In the genomic region with DNA sequence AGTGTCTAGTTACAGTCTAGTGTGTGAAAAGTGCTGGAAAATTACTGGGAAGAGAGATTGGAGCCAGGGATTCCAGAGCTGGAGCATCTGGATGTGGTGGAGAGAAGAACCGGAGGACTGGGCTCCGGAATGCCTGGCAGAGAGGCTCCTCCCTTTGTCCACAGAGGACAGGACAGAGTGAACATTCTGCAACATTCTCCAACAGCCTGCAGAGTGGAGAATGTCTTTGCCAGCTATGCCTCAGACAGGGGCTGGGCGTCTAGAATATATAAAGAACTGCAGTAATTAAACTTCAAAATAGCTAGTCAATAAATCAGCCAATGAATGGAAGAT, we compare ENCODE assay signal across 10 mouse cellular contexts. TPM values are rescaled to one million over a fixed set of nuclear protein-coding genes. Genes with fewer than 3 reads are reported as not detected.
DNase-seq lines count a peak whose midpoint lies in the region; ATAC-seq and TF ChIP-seq lines count a peak whose summit lies in the region.
"Had no signal": no experiment of that assay in that cellular context is flagged by ENCODE, and none has a peak within 500 bp of the region (broad histone marks: within the 10 kb centered on the region; RNA-seq: fewer than 3 reads in every experiment).

No protein-coding gene starts in this region.

- H3K36me3 ChIP-seq in heart, postnatal 0 days (replicated peaks; ENCODE audit: control insufficient read depth, insufficient read depth, low read length), result no peaks in the 10 kb centered on the region
- no peaks in the 10 kb centered on the region for H3K36me3 ChIP-seq in heart, embryonic 11.5 days (ENCODE audit: control insufficient read depth, insufficient read depth, low read length)
- no peaks in the 10 kb centered on the region for H3K36me3 ChIP-seq in hindbrain, embryonic 16.5 days (ENCODE audit: control insufficient read depth, insufficient read depth, low read length)
- H3K36me3 ChIP-seq in liver, embryonic 13.5 days, result no peaks in the 10 kb centered on the region
- H3K36me3 ChIP-seq: G1E had no signal

- POLR2A ChIA-PET in Patski (lab: Charles Lee), result interaction anchor here (1.1 to 2.9 kb wide), 3 partner anchors 163 to 199 kb away, joined by 4 to 32 read pairs (median 4); a partner anchor contains a TSS

- H3K9ac ChIP-seq in heart, postnatal 0 days (replicated peaks; ENCODE audit: low read depth, low read length), result no peak overlapping the region
- no peak overlapping the region for H3K9ac ChIP-seq in heart, embryonic 11.5 days (ENCODE audit: low read depth, low read length)
- peak overlapping the region; percentile 80 for H3K9ac ChIP-seq in hindbrain, embryonic 16.5 days (ENCODE audit: low read depth, low read length)
- peak overlapping the region; percentile 4; the same call in 1 of the 2 replicates for H3K9ac ChIP-seq in liver, embryonic 13.5 days

- DNase-seq in heart, postnatal 0 days (ENCODE audit: low spot score), result no peak
- no peak for DNase-seq in Patski (ENCODE audit: low read depth, low spot score)
- no peak for DNase-seq in liver, embryonic 13.5 days
- DNase-seq in embryo, embryonic 11 days, result no peak

- no peak overlapping the region for H3K27ac ChIP-seq in heart, postnatal 0 days (ENCODE audit: low read depth)
- no peak overlapping the region for H3K27ac ChIP-seq in heart, embryonic 11.5 days (ENCODE audit: low read depth, low read length)
- H3K27ac ChIP-seq in hindbrain, embryonic 16.5 days (ENCODE audit: low read depth, low read length), result peak overlapping the region; percentile 89; the same call in 1 of the 2 replicates
- no peak overlapping the region for H3K27ac ChIP-seq in liver, embryonic 13.5 days

- WGBS in heart, postnatal 0 days, result 43% methylated on average over 3 of the region's 3 CpGs
- 65% methylated on average over 3 of the region's 3 CpGs for WGBS in heart, embryonic 11.5 days (ENCODE audit: insufficient replicate concordance)
- WGBS in hindbrain, embryonic 16.5 days, result 54% methylated on average over 3 of the region's 3 CpGs
- WGBS in liver, embryonic 13.5 days (ENCODE audit: insufficient replicate concordance), result 58% methylated on average over 3 of the region's 3 CpGs

- 0 out of 2 replicates have a peak, but pooled peaks cover 4% of the 10 kb centered on the region for H3K27me3 ChIP-seq in heart, postnatal 0 days (ENCODE audit: control insufficient read depth, insufficient read depth, low read length)
- peaks cover 7% of the 10 kb centered on the region for H3K27me3 ChIP-seq in heart, embryonic 11.5 days (ENCODE audit: control insufficient read depth, insufficient read depth, low read length)
- peaks cover 7% of the 10 kb centered on the region for H3K27me3 ChIP-seq in Patski
- H3K27me3 ChIP-seq in hindbrain, embryonic 16.5 days (replicated peaks; ENCODE audit: control insufficient read depth, insufficient read depth, low read length), result no peaks in the 10 kb centered on the region
- H3K27me3 ChIP-seq in liver, embryonic 13.5 days, result peaks cover 15% of the 10 kb centered on the region

- 0 out of 2 replicates have a peak overlapping the region, but pooled peaks have one; percentile 100 for H3K4me2 ChIP-seq in heart, postnatal 0 days (ENCODE audit: low read depth, low read length)
- no peak overlapping the region for H3K4me2 ChIP-seq in heart, embryonic 11.5 days
- peak overlapping the region; percentile 77 for H3K4me2 ChIP-seq in hindbrain, embryonic 16.5 days (ENCODE audit: low read length)
- H3K4me2 ChIP-seq in liver, embryonic 13.5 days, result peak overlapping the region; percentile 81

- H3K4me1 ChIP-seq in heart, postnatal 0 days (ENCODE audit: control insufficient read depth, insufficient read depth), result 0 out of 2 replicates have a peak, but pooled peaks cover 3% of the 10 kb centered on the region
- H3K4me1 ChIP-seq in heart, embryonic 11.5 days (ENCODE audit: control insufficient read depth, insufficient read depth, low read length), result no peaks in the 10 kb centered on the region; the same call in 1 of the 2 replicates
- peaks cover 6% of the 10 kb centered on the region; the same call in 1 of the 2 replicates for H3K4me1 ChIP-seq in hindbrain, embryonic 16.5 days (ENCODE audit: control insufficient read depth, insufficient read depth, low read depth, low read length)
- H3K4me1 ChIP-seq in liver, embryonic 13.5 days (replicated peaks), result peaks cover 11% of the 10 kb centered on the region

- CTCF ChIA-PET in Patski (lab: Charles Lee), result interaction anchor here (0.8 to 4.0 kb wide), 8 partner anchors 16 to 201 kb away, joined by 3 to 30 read pairs (median 4); a partner anchor contains a TSS

- no peak for TF ChIP-seq CTCF in heart, postnatal 0 days (IDR thresholded peaks at IDR 0.05; ENCODE audit: low read depth)
- TF ChIP-seq CTCF in Patski (IDR thresholded peaks at IDR 0.05), result no peak

- no peak overlapping the region for H3K4me3 ChIP-seq in heart, postnatal 0 days (ENCODE audit: low read depth, low read length)
- no peak overlapping the region for H3K4me3 ChIP-seq in heart, embryonic 11.5 days (ENCODE audit: low read depth, low read length)
- H3K4me3 ChIP-seq in hindbrain, embryonic 16.5 days (ENCODE audit: low read length), result peak overlapping the region; percentile 78
- H3K4me3 ChIP-seq in liver, embryonic 13.5 days (replicated peaks), result peak overlapping the region; percentile 60

- ATAC-seq in heart, postnatal 0 days (ENCODE audit: insufficient read depth, low read depth), result no peak
- no peak for ATAC-seq in heart, embryonic 11.5 days (replicated peaks; ENCODE audit: insufficient number of reproducible peaks, low FRiP score, low TSS enrichment)
- peak; percentile 32 for ATAC-seq in Patski
- peak; percentile 8; the same call in 1 of the 2 replicates for ATAC-seq in hindbrain, embryonic 16.5 days
- no peak for ATAC-seq in liver, embryonic 13.5 days (ENCODE audit: low read depth)
- no peak for ATAC-seq in CD4-positive, CD25-positive, alpha-beta regulatory T cell, adult 4 months
- ATAC-seq in cerebellum, adult (ENCODE audit: insufficient number of reproducible peaks, low FRiP score, low TSS enrichment), result no peak

- no peak for TF ChIP-seq EP300 in heart, postnatal 0 days (IDR thresholded peaks at IDR 0.05; ENCODE audit: low read depth)

- in situ Hi-C loops in Patski (cut with MboI; ENCODE audit: low pct_unique_long_range_greater_than_20kb), result no loop called here

- H3K9me3 ChIP-seq in heart, postnatal 0 days (replicated peaks; ENCODE audit: control insufficient read depth, low read length), result no peaks in the 10 kb centered on the region
- no peaks in the 10 kb centered on the region for H3K9me3 ChIP-seq in heart, embryonic 11.5 days (replicated peaks; ENCODE audit: control insufficient read depth, low read length)
- H3K9me3 ChIP-seq in hindbrain, embryonic 16.5 days (ENCODE audit: control insufficient read depth, low read length), result no peaks in the 10 kb centered on the region
- H3K9me3 ChIP-seq in liver, embryonic 13.5 days (replicated peaks), result no peaks in the 10 kb centered on the region
- H3K9me3 ChIP-seq: G1E had no signal

RNA-seq across cellular contexts. Expression of a gene that starts 2.7 kb away (rescaled TPM):
- not detected in 2 replicates for total RNA-seq in heart, postnatal 0 days (2014; rRNA removed; ENCODE audit: low replicate concordance)
- polyA plus RNA-seq in heart, postnatal 0 days (2015; fragmentation: Nextera tagmentation; extraction: Ambion mirVana), result 0.14 TPM in 1 of 2 replicates, not detected in the other
- polyA plus RNA-seq in heart, embryonic 11.5 days (2014; fragmentation: Nextera tagmentation; extraction: Ambion mirVana), result 0.09 and 0.49 TPM in 2 replicates
- polyA plus RNA-seq in Patski (2021), result 0.04 TPM
- 0.11 and 0.20 TPM in 2 replicates for polyA plus RNA-seq in hindbrain, embryonic 16.5 days (2015; fragmentation: Nextera tagmentation; extraction: Ambion mirVana)
- polyA plus RNA-seq in liver, embryonic 13.5 days (2015; fragmentation: Nextera tagmentation; extraction: Ambion mirVana), result 1.5 and 1.8 TPM in 2 replicates
- polyA plus RNA-seq in CD4-positive, CD25-positive, alpha-beta regulatory T cell, adult 4 months (2017; shearing (Covaris generic)), result not detected
- polyA plus RNA-seq: G1E; heart, embryonic 16.5 days had no signal

RNA-seq across cellular contexts. Expression of a gene that starts 36.1 kb away (rescaled TPM):
- total RNA-seq in heart, postnatal 0 days (2014; rRNA removed; ENCODE audit: low replicate concordance), result not detected in 2 replicates
- polyA plus RNA-seq in heart, postnatal 0 days (2015; fragmentation: Nextera tagmentation; extraction: Ambion mirVana), result not detected in 2 replicates
- polyA plus RNA-seq in heart, embryonic 11.5 days (2014; fragmentation: Nextera tagmentation; extraction: Ambion mirVana), result not detected in 2 replicates
- 0.64 TPM for polyA plus RNA-seq in Patski (2021)
- polyA plus RNA-seq in hindbrain, embryonic 16.5 days (2015; fragmentation: Nextera tagmentation; extraction: Ambion mirVana), result not detected in 2 replicates
- 0.16 and 0.23 TPM in 2 replicates for polyA plus RNA-seq in liver, embryonic 13.5 days (2015; fragmentation: Nextera tagmentation; extraction: Ambion mirVana)
- under 1 TPM in 1 of 2 experiments, not detected in 1; 0.19 TPM for polyA plus RNA-seq in CD4-positive, CD25-positive, alpha-beta regulatory T cell, adult 4 months (2017; shearing (Covaris generic))
- polyA plus RNA-seq: G1E; heart, embryonic 16.5 days had no signal

RNA-seq across cellular contexts. Expression of a gene that starts 51.5 kb away (rescaled TPM):
- 8.4 and 9.3 TPM in 2 replicates for total RNA-seq in heart, postnatal 0 days (2014; rRNA removed; ENCODE audit: low replicate concordance)
- polyA plus RNA-seq in heart, postnatal 0 days (2015; fragmentation: Nextera tagmentation; extraction: Ambion mirVana), result 6.6 and 8.6 TPM in 2 replicates
- 26.3 and 30.0 TPM in 2 replicates for polyA plus RNA-seq in heart, embryonic 11.5 days (2014; fragmentation: Nextera tagmentation; extraction: Ambion mirVana)
- 0.01 TPM for polyA plus RNA-seq in Patski (2021)
- 6.2 and 6.9 TPM in 2 replicates for polyA plus RNA-seq in hindbrain, embryonic 16.5 days (2015; fragmentation: Nextera tagmentation; extraction: Ambion mirVana)
- 29.6 and 41.6 TPM in 2 replicates for polyA plus RNA-seq in liver, embryonic 13.5 days (2015; fragmentation: Nextera tagmentation; extraction: Ambion mirVana)
- polyA plus RNA-seq in CD4-positive, CD25-positive, alpha-beta regulatory T cell, adult 4 months (2017; shearing (Covaris generic)), result 10 to 100 TPM; 43.5 to 49.8 TPM

Comparison
In these comparisons a context has a peak if more than half of its experiments do, and no peak if none do; other contexts are left out.
1. ATAC-seq: peak in Patski (single experiment) and hindbrain, embryonic 16.5 days (single experiment); none in heart, postnatal 0 days (single experiment), heart, embryonic 11.5 days (single experiment), liver, embryonic 13.5 days (single experiment), CD4-positive, CD25-positive, alpha-beta regulatory T cell, adult 4 months (single experiment) and cerebellum, adult (single experiment).
2. H3K4me3 ChIP-seq: peak in hindbrain, embryonic 16.5 days (single experiment) and liver, embryonic 13.5 days (single experiment); none in heart, postnatal 0 days (single experiment) and heart, embryonic 11.5 days (single experiment).
3. H3K9ac ChIP-seq: peak in hindbrain, embryonic 16.5 days (single experiment) and liver, embryonic 13.5 days (single experiment); none in heart, postnatal 0 days (single experiment) and heart, embryonic 11.5 days (single experiment).